Mouse (Mus musculus) left cerebral cortex, adult 2 months (tissue): Measurements from ENCODE around the gene Zfc3h1. TPM values are rescaled to one million over a fixed set of nuclear protein-coding genes. Genes with fewer than 3 reads are reported as not detected.

Source experiments
- DNase-seq, 2 experiments: peaks; one replicate each; pipeline ENCODE4 v3.0.0; 2021 to 2022; ENCODE audit warnings: low spot score in 2 of 2, mixed read lengths in 1 of 2; ENCODE audit errors: extremely low spot score in 1 of 2
- H3K27ac ChIP-seq: fragments of 200-600 bp; 2 replicates; pipeline ENCODE4 v1.8.1; 2022
- H3K4me3 ChIP-seq: fragments of 200-600 bp; 2 replicates; pipeline ENCODE4 v1.8.1; 2022
- CTCF ChIP-seq: fragments of 200-600 bp; IDR thresholded peaks from 2 replicates; pipeline ENCODE4 v1.8.1; 2022; ENCODE audit warnings: antibody characterized with exemption, mild to moderate bottlenecking, moderate library complexity
- intact Hi-C: fragments of 180-260 bp; cut with DNase I; formaldehyde crosslinking; loops from one replicate; pipeline ENCODE4 v1.15.1; 2025
- total RNA-seq, 2 experiments: library from RNA; stranded (reverse); gene quantifications; 2 replicates each; pipeline ENCODE4 v1.2.3; 2021

Zfc3h1 gene
- total RNA-seq, 2 experiments from 2014 or later = 54.6 to 61.2 TPM

- H3K4me3 ChIP-seq = no peak overlapping the region
- no peak for DNase-seq
- intact Hi-C loops = no loop called here
- TF ChIP-seq CTCF = no peak
- no peak overlapping the region for H3K27ac ChIP-seq
Observed at GRCm38 (mm10) chr10:115462646-115463045, 77.9 kb downstream of the Zfc3h1 start.

GRCm38 (mm10) chr10:115465072-115465471 lies 80.3 kb downstream of the Zfc3h1 start:
- no peak for DNase-seq
- TF ChIP-seq CTCF = no peak
- intact Hi-C loops = no loop called here
- no peak overlapping the region for H3K4me3 ChIP-seq
- H3K27ac ChIP-seq = no peak overlapping the region

GRCm38 (mm10) chr10:115465778-115466177 lies 81.0 kb downstream of the Zfc3h1 start:
- DNase-seq = no peak
- intact Hi-C loops = no loop called here
- no peak overlapping the region for H3K4me3 ChIP-seq
- H3K27ac ChIP-seq = no peak overlapping the region
- TF ChIP-seq CTCF = no peak

GRCm38 (mm10) chr10:115467985-115468384 lies 83.2 kb downstream of the Zfc3h1 start:
- intact Hi-C loops = no loop called here
- TF ChIP-seq CTCF = no peak
- H3K27ac ChIP-seq = no peak overlapping the region
- DNase-seq = no peak
- H3K4me3 ChIP-seq = no peak overlapping the region

GRCm38 (mm10) chr10:115468632-115469031 lies 83.9 kb downstream of the Zfc3h1 start:
- no peak for TF ChIP-seq CTCF
- H3K4me3 ChIP-seq = no peak overlapping the region
- no peak for DNase-seq
- intact Hi-C loops = no loop called here
- no peak overlapping the region for H3K27ac ChIP-seq

- Histone ChIP-seq H3K4me3 (no peak overlapping the region), H3K27ac (no peak overlapping the region)
- no peak for DNase-seq
- TF ChIP-seq CTCF = no peak
- intact Hi-C loops = no loop called here
Observed at GRCm38 (mm10) chr10:115469040-115469439, 84.3 kb downstream of the Zfc3h1 start.

GRCm38 (mm10) chr10:115470621-115471334 lies 86.0 kb downstream of the Zfc3h1 start:
- intact Hi-C loops = no loop called here
- TF ChIP-seq CTCF = no peak
- no peak for DNase-seq
- peak overlapping the region; percentile 37 for H3K4me3 ChIP-seq
- no peak overlapping the region for H3K27ac ChIP-seq

GRCm38 (mm10) chr10:115473213-115473961 lies 88.6 kb downstream of the Zfc3h1 start:
- intact Hi-C loops = no loop called here
- no peak for DNase-seq
- Histone ChIP-seq H3K4me3 (no peak overlapping the region), H3K27ac (no peak overlapping the region)
- no peak for TF ChIP-seq CTCF

GRCm38 (mm10) chr10:115475000-115475550 lies 90.3 kb downstream of the Zfc3h1 start:
- intact Hi-C loops = no loop called here

GRCm38 (mm10) chr10:115476506-115476905 lies 91.7 kb downstream of the Zfc3h1 start:
- Histone ChIP-seq H3K27ac (no peak overlapping the region), H3K4me3 (no peak overlapping the region)
- no peak for DNase-seq
- TF ChIP-seq CTCF = no peak
- intact Hi-C loops = no loop called here

More at GRCm38 (mm10) chr10:115475000-115475550, 90.3 kb downstream of the Zfc3h1 start:
- no peak for DNase-seq
- H3K4me3 ChIP-seq = no peak overlapping the region
- no peak for TF ChIP-seq CTCF
- no peak overlapping the region for H3K27ac ChIP-seq

- TF ChIP-seq CTCF = no peak
- Histone ChIP-seq H3K27ac (no peak overlapping the region), H3K4me3 (no peak overlapping the region)
- intact Hi-C loops = no loop called here
- DNase-seq = no peak
Observed at GRCm38 (mm10) chr10:115478441-115479141, 93.8 kb downstream of the Zfc3h1 start.

Other genes starting within 250 kb of the Zfc3h1 start
- under 1 TPM; 0.72 to 0.79 TPM for gene Tph2, start 199.9 kb upstream of the Zfc3h1 start, total RNA-seq
- 10 to 100 TPM; 53.6 to 56.9 TPM for gene Tbc1d15, start 133.5 kb upstream of the Zfc3h1 start, total RNA-seq
- 10 to 100 TPM; 53.1 to 57.6 TPM for gene Rab21, start 69.4 kb upstream of the Zfc3h1 start, total RNA-seq
- 10 to 100 TPM; 38.3 to 40.2 TPM for gene Tmem19, start 22.5 kb upstream of the Zfc3h1 start, total RNA-seq
- 10 to 100 TPM; 13.0 to 14.5 TPM for gene Thap2, start 516 bp upstream of the Zfc3h1 start, total RNA-seq
- gene A930009A15Rik, start 185.0 kb downstream of the Zfc3h1 start, total RNA-seq = under 1 TPM in 1 of 2 experiments, not detected in 1; 0.70 TPM
- gene Lgr5, start 202.8 kb downstream of the Zfc3h1 start, total RNA-seq = 1 to 10 TPM; 3.2 to 6.2 TPM